In genomic region chr13:43070496-43070895, GRCm38 (mm10) we compare ENCODE assay signal across 29 mouse cellular contexts.
A peak's percentile ranks its signal among the peaks of the same experiment; 100 is the strongest.
DNase-seq lines count a peak whose midpoint lies in the region; ATAC-seq and TF ChIP-seq lines count a peak whose summit lies in the region.
"Had no signal": no experiment of that assay in that cellular context is flagged by ENCODE, and none has a peak within 500 bp of the region (broad histone marks: within the 10 kb centered on the region; RNA-seq: fewer than 3 reads in every experiment).

No protein-coding gene starts in this region.

- no peaks in the 10 kb centered on the region for H3K27me3 ChIP-seq in hindbrain, embryonic 13.5 days
- H3K27me3 ChIP-seq in hindbrain, embryonic 12.5 days, result no peaks in the 10 kb centered on the region
- H3K27me3 ChIP-seq: embryonic facial prominence, embryonic 13.5 days; forebrain, embryonic 12.5 days; forebrain, embryonic 15.5 days; heart, embryonic 12.5 days; heart, embryonic 15.5 days had no signal

- no peak for TF ChIP-seq CTCF in left cerebral cortex, adult 2 months (IDR thresholded peaks at IDR 0.05)

- H3K4me1 ChIP-seq in hindbrain, embryonic 13.5 days (replicated peaks), result peaks cover 6% of the 10 kb centered on the region; the same call in 1 of the 2 replicates
- H3K4me1 ChIP-seq in hindbrain, embryonic 12.5 days, result no peaks in the 10 kb centered on the region
- H3K4me1 ChIP-seq: embryonic facial prominence, embryonic 13.5 days; forebrain, embryonic 12.5 days; heart, embryonic 12.5 days; heart, embryonic 15.5 days had no signal

- peak; percentile 12 to 73 for DNase-seq in adrenal gland, adult (ENCODE audit: inconsistent age in 2 of 2, low spot score in 1 of 2)
- no peak for DNase-seq in adrenal gland, postnatal 10 days
- DNase-seq in adrenal gland, postnatal 14 days, result peak; percentile 29
- DNase-seq in adrenal gland, postnatal 4 days (ENCODE audit: low spot score in 2 of 2), result no peak
- DNase-seq in left cerebral cortex, adult 2 months (ENCODE audit: extremely low spot score in 1 of 2, low spot score in 2 of 2), result no peak
- no peak for DNase-seq in left cerebral cortex, adult 8-10 months (ENCODE audit: low spot score in 2 of 2)
- DNase-seq: cerebellum, adult 11-12 months; cerebellum, adult 8-10 months; cerebellum, postnatal 10 days; cerebellum, postnatal 36 days; embryo, embryonic 11 days; gastrocnemius, adult 2 months; gastrocnemius, postnatal 14 days; heart, adult 18-20 months; heart, postnatal 10 days; heart, postnatal 4 days; kidney, adult 2 months had no signal

- no peak overlapping the region for H3K4me2 ChIP-seq in hindbrain, embryonic 13.5 days
- H3K4me2 ChIP-seq in hindbrain, embryonic 12.5 days (replicated peaks), result no peak overlapping the region
- H3K4me2 ChIP-seq: embryonic facial prominence, embryonic 13.5 days; forebrain, embryonic 12.5 days; forebrain, embryonic 15.5 days; heart, embryonic 12.5 days; heart, embryonic 15.5 days; hindbrain, embryonic 14.5 days had no signal

- no peak overlapping the region for H3K9ac ChIP-seq in hindbrain, embryonic 13.5 days
- no peak overlapping the region for H3K9ac ChIP-seq in hindbrain, embryonic 12.5 days
- H3K9ac ChIP-seq: embryonic facial prominence, embryonic 13.5 days; forebrain, embryonic 12.5 days; forebrain, embryonic 15.5 days; heart, embryonic 12.5 days; heart, embryonic 15.5 days; hindbrain, embryonic 14.5 days had no signal

- H3K27ac ChIP-seq in hindbrain, embryonic 13.5 days, result peak overlapping the region; percentile 30; the same call in 1 of the 2 replicates
- no peak overlapping the region for H3K27ac ChIP-seq in hindbrain, embryonic 12.5 days
- H3K27ac ChIP-seq in left cerebral cortex, adult 2 months, result peak overlapping the region; percentile 36; the same call in 1 of the 2 replicates
- H3K27ac ChIP-seq: embryonic facial prominence, embryonic 10.5 days; embryonic facial prominence, embryonic 13.5 days; forebrain, embryonic 12.5 days; forebrain, embryonic 15.5 days; gastrocnemius, adult 2 months; heart, embryonic 15.5 days; hindbrain, embryonic 14.5 days had no signal

- intact Hi-C loops in left cerebral cortex, adult 2 months (cut with DNase I), result no loop called here

- H3K9me3 ChIP-seq in hindbrain, embryonic 13.5 days, result no peaks in the 10 kb centered on the region
- H3K9me3 ChIP-seq in hindbrain, embryonic 12.5 days (replicated peaks), result no peaks in the 10 kb centered on the region
- H3K9me3 ChIP-seq: embryonic facial prominence, embryonic 10.5 days; embryonic facial prominence, embryonic 13.5 days; forebrain, embryonic 12.5 days; forebrain, embryonic 15.5 days; heart, embryonic 12.5 days; heart, embryonic 15.5 days had no signal

- no peak overlapping the region for H3K4me3 ChIP-seq in hindbrain, embryonic 13.5 days
- H3K4me3 ChIP-seq in hindbrain, embryonic 12.5 days, result no peak overlapping the region
- H3K4me3 ChIP-seq in left cerebral cortex, adult 2 months, result no peak overlapping the region
- H3K4me3 ChIP-seq: embryonic facial prominence, embryonic 10.5 days; embryonic facial prominence, embryonic 13.5 days; erythroblast, embryonic 14.5 days; forebrain, embryonic 12.5 days; forebrain, embryonic 15.5 days; gastrocnemius, adult 2 months; heart, embryonic 12.5 days; heart, embryonic 15.5 days had no signal

- ATAC-seq in hindbrain, embryonic 13.5 days (ENCODE audit: low FRiP score), result no peak
- no peak for ATAC-seq in hindbrain, embryonic 12.5 days (ENCODE audit: low FRiP score)
- ATAC-seq: activated CD4-positive, CD25-positive, alpha-beta regulatory T cell, adult 4 months; forebrain, embryonic 15.5 days; intestine, postnatal 0 days had no signal

- H3K36me3 ChIP-seq in hindbrain, embryonic 13.5 days, result no peaks in the 10 kb centered on the region
- no peaks in the 10 kb centered on the region for H3K36me3 ChIP-seq in hindbrain, embryonic 12.5 days
- H3K36me3 ChIP-seq: embryonic facial prominence, embryonic 10.5 days; embryonic facial prominence, embryonic 13.5 days; forebrain, embryonic 12.5 days; forebrain, embryonic 15.5 days; heart, embryonic 12.5 days; heart, embryonic 15.5 days had no signal

- 84% methylated on average over 4 of the region's 4 CpGs for WGBS in hindbrain, embryonic 13.5 days
- 84% methylated on average over 4 of the region's 4 CpGs for WGBS in hindbrain, embryonic 12.5 days

Comparison
In these comparisons a context has a peak if more than half of its experiments do, and no peak if none do; other contexts are left out.
1. DNase-seq: peak in adrenal gland, adult (2 of 2) and adrenal gland, postnatal 14 days (single experiment); none in adrenal gland, postnatal 10 days (single experiment), adrenal gland, postnatal 4 days (0 of 2), left cerebral cortex, adult 2 months (0 of 2) and left cerebral cortex, adult 8-10 months (0 of 2).